Mouse (Mus musculus): Measurements from ENCODE around the gene Prkn. TPM values are rescaled to one million over a fixed set of nuclear protein-coding genes. Genes with fewer than 3 reads are reported as not detected.

Prkn gene
- total RNA-seq, 2 experiments from 2014 or later = 12.2 to 12.9 TPM

DNA sequence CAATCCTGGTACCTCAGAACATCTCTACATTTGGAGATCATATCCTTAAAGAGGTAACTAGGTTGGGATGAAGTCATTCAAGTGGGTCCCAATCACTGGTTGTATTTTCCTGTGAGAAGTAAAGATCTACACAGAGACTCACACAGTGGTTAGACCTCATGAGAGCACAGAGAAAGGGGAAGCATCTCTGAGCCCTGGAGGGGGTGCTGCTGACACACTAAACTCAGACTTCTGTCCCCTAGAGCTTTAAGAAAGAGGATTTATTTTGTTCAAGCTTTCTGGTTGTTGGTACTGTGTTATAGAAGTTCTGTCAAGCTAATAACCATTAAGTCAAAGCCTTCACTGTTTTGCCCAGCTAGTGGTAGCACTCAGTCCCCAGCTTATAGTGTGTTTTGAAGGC, 1259.2 kb downstream of the Prkn start:
- DNase-seq = no peak

GRCm38 (mm10) chr17:12102326-12102725, 1262.1 kb downstream of the Prkn start:
- DNase-seq = no peak

DNA sequence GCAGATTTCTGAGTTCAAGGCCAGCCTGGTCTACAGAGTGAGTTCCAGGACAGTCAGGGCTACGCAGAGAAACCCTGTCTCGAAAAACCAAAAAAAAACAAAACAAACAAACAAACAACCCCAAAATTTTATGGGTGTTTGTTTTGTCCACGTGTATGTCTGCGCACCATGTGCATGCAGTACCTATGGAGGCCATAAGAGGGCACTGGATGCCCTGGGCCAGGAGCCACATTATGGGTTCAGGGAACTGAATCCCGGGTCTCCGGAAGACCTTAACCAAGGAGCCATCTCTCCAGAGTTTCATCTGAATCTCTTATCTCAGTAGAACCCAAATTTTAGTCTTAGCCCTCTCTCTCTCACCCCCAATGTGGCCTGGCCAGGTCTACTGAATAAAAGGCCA, 1263.6 kb downstream of the Prkn start:
- no peak for DNase-seq

GRCm38 (mm10) chr17:12104245-12104644, 1264.1 kb downstream of the Prkn start:
- DNase-seq = no peak

- DNase-seq = no peak
Measured at GRCm38 (mm10) chr17:12104690-12105089, 1264.5 kb downstream of the Prkn start.

DNA sequence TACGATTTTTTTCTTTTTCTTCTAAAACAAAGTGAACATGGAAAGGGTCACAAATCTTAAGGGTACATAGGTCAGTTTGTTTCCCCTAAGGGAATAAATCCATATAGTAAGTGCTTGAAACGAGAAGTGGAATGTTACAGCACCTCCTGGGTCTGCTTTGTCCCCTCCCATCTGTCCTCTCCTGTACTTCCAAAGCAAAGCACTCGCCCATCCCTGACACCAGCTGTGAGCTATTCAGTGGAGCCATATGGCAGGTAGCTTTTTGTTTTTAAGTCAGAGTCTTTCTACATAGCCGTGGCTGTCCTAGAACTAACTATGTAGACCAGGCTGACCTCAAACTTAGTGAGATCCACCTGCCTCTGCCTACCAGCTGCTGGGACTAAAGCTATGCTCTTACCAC, 1266.1 kb downstream of the Prkn start:
- no peak for DNase-seq

Other genes with a start within 250 kb of the Prkn start
- 1 to 10 TPM; 1.8 to 2.0 TPM for gene Pacrg, start 73 bp upstream of the Prkn start, total RNA-seq (2021)

Data from gastrocnemius, postnatal 25 days (tissue).